Mouse (Mus musculus): ENCODE measurements around the gene Ube2h. TPM values are rescaled to one million over a fixed set of nuclear protein-coding genes. Genes with fewer than 3 reads are reported as not detected.

The Ube2h gene
- polyA plus RNA-seq, 1 experiment = 35.1 TPM

DNA sequence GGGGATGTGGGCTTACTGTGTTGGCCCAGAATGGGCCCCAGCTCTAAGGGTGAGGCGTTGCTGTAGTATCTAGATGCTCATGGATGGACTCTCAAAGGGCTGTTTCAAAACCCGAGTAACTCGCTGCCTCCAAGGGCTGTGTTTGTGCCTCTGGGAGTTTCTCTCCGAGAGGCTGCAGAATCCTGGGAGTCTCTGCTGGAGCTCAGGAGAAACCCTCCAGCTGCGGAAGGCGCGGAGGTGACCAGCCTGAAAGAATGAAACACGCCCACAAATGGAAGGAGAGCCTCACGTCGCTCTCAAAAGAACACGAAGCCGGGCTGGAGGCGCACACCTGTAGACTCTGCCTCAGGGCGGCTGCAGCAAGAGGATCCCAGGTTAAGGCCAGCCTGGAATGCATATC is 127.0 kb downstream of the Ube2h start:
- no peak overlapping the region for H3K4me3 ChIP-seq (replicated peaks; ENCODE audit: control insufficient read depth, low read depth, low read length)
- peaks cover 2% of the 10 kb centered on the region for H3K4me1 ChIP-seq (ENCODE audit: control insufficient read depth, insufficient read depth, low read length)
- no peak overlapping the region for H3K27ac ChIP-seq (ENCODE audit: control insufficient read depth, insufficient read depth, low read depth, low read length, poor library complexity)
- 9% methylated on average over 14 of the region's 14 CpGs for WGBS
- no peak for TF ChIP-seq CTCF (IDR thresholded peaks at IDR 0.05; ENCODE audit: control insufficient read depth, insufficient read depth, low read length)

DNA sequence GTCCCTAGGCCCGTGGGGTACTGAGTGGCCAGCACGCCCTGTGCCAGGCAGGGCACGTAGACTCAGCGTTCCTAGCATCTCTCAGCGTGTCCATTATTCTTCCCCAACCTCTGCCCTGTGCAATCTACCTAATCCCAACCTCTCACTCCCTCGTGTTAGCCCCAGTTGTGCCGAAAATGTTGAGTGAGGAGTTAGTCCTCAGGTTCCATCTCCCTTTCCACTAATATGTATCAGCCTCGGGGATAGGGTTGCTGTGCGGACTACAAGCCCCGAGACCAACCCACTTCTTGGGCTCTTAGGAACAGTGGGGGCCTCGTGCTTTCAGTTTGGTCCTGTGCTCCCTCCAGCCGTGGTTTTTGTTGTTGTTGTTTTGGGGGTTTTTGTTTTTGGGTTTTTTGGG is 127.8 kb downstream of the Ube2h start:
- no peak overlapping the region for H3K4me3 ChIP-seq (replicated peaks; ENCODE audit: control insufficient read depth, low read depth, low read length)
- no peak for TF ChIP-seq POLR2A (IDR thresholded peaks at IDR 0.05; ENCODE audit: borderline replicate concordance, control insufficient read depth, low read depth, low read length)
- H3K27ac ChIP-seq (ENCODE audit: control insufficient read depth, insufficient read depth, low read depth, low read length, poor library complexity) = no peak overlapping the region
- peaks cover 2% of the 10 kb centered on the region for H3K4me1 ChIP-seq (ENCODE audit: control insufficient read depth, insufficient read depth, low read length)
- WGBS = 6% methylated on average over 12 of the region's 12 CpGs

DNA sequence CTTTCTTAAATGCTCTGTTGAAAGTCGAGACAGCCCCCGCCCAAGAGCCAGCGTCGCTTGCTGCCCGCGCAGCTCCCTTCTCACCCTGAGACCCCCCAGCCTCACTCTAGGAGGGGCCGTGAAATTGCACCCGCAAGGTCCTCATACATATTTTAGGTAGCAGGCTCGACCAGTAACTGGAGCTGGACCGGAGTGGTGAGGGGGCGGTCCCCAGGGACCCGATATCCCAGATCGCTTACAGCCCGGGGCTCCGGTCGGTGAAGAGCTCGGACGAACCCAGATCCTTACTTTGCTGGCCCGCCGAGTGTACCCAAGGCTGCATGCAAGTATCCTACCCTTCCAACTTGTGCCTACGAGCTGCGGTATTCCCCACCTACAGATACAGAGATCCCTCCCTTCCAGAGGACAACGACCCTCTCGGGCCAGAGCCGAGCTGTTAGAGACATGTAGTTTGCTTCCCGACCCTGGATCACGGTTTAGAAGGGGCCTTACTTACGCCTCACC is 128.4 kb downstream of the Ube2h start:
- Histone ChIP-seq H3K27ac (ENCODE audit: control insufficient read depth, insufficient read depth, low read depth, low read length, poor library complexity) (no peak overlapping the region; the same call in 1 of the 2 replicates), H3K4me3 (replicated peaks; ENCODE audit: control insufficient read depth, low read depth, low read length) (no peak overlapping the region), H3K4me1 (ENCODE audit: control insufficient read depth, insufficient read depth, low read length) (peaks cover 2% of the 10 kb centered on the region)
- TF ChIP-seq CTCF (IDR thresholded peaks at IDR 0.05; ENCODE audit: control insufficient read depth, insufficient read depth, low read length) (no peak), POLR2A (IDR thresholded peaks at IDR 0.05; ENCODE audit: borderline replicate concordance, control insufficient read depth, low read depth, low read length) (no peak)
- 3% methylated on average over 28 of the region's 28 CpGs for WGBS

GRCm38 (mm10) chr6:30175225-30175917 is 129.0 kb downstream of the Ube2h start:
- H3K4me3 ChIP-seq (replicated peaks; ENCODE audit: control insufficient read depth, low read depth, low read length) = no peak overlapping the region
- 3% methylated on average over 45 of the region's 45 CpGs for WGBS
- H3K4me1 ChIP-seq (ENCODE audit: control insufficient read depth, insufficient read depth, low read length) = peaks cover 2% of the 10 kb centered on the region
- no peak for TF ChIP-seq CTCF (IDR thresholded peaks at IDR 0.05; ENCODE audit: control insufficient read depth, insufficient read depth, low read length)
- no peak overlapping the region; the same call in 1 of the 2 replicates for H3K27ac ChIP-seq (ENCODE audit: control insufficient read depth, insufficient read depth, low read depth, low read length, poor library complexity)

DNA sequence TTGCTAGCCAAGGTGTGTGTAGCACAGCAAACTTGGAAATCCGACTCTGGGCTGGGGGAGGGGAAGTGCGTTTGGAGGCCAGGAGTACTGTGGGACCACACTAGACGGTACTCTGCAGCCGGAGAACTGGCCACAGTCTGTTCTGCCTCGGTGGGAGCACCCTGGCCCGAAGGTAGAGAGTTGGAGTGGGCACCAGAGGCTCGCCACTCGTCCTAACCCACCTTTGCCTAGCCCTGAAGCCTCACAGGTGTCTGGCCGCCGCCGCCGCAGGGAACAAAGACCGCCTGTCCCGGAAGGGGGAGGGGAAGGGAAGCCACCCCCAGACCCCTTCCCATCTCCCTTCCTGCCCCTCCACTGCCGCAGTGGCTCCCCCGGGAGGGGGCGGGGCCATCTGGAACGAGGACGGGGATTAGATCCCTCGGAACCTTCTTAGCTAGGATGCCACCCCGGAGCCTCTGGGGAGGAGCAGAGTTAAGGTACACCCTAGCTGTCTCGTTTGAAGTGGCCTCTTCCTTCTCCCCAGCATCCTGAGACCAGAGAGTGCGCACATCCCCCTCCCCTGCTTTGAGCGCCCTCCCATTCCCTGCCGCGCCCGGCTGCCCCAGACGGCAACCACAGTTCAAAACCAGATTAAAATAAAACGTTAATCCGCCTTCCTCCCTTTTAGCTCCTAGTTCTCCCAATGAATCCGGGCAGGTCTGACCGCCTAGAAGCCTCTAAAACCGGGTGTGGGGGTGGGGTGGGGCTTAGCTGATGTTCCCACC is 129.7 kb downstream of the Ube2h start:
- TF ChIP-seq CTCF (IDR thresholded peaks at IDR 0.05; ENCODE audit: control insufficient read depth, insufficient read depth, low read length) (no peak), POLR2A (IDR thresholded peaks at IDR 0.05; ENCODE audit: borderline replicate concordance, control insufficient read depth, low read depth, low read length) (no peak)
- Histone ChIP-seq H3K27ac (ENCODE audit: control insufficient read depth, insufficient read depth, low read depth, low read length, poor library complexity) (no peak overlapping the region), H3K4me1 (ENCODE audit: control insufficient read depth, insufficient read depth, low read length) (peaks cover 2% of the 10 kb centered on the region), H3K4me3 (replicated peaks; ENCODE audit: control insufficient read depth, low read depth, low read length) (no peak overlapping the region)
- WGBS = 3% methylated on average over 33 of the region's 33 CpGs

DNA sequence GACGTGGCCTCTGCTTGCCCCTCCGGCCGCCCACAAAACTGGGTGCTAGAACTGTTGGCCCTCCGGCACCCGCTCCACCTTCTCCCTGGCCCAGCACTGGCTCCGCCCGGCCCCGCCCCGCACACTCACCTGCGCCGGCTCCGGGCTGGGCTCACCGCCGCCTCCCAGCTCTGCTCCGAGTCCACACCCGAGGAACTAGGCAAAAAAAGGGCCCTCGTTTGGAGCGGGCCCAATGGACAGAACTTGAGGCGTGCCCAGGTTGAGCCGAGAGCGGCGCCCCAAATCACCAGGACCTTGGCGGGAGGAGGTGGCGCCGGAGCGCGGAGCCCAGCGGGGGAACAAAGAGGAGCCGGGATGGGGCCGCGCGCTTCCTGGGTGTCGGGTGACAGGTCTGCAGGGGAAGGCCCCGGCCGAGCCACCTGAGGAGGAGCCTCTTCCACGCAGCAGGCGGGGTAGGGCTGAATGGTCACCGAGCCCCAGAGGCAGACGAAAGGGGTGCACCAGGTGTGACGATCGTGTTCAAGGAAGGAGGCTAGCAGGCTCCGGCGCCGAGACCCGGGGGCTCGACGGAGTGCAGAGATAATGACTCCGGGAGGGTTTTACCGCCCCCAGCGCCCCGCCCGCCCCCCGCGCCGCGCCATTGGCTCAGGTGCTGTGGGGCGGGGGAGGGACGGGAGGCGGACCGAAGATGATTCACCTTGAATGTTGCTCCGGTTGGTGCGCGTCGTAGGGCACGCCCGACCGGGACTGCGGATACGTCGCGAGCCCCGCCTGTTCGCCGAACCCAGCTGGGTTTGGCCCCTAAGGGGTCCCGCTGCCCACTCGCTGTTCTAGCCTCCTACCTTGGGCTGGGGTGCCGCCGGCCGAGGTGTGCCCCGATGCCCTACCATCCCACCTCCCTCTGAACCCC is 130.5 kb downstream of the Ube2h start:
- no peak overlapping the region for H3K27ac ChIP-seq (ENCODE audit: control insufficient read depth, insufficient read depth, low read depth, low read length, poor library complexity)
- WGBS = 4% methylated on average over 73 of the region's 80 CpGs
- peaks cover 2% of the 10 kb centered on the region for H3K4me1 ChIP-seq (ENCODE audit: control insufficient read depth, insufficient read depth, low read length)
- no peak overlapping the region for H3K4me3 ChIP-seq (replicated peaks; ENCODE audit: control insufficient read depth, low read depth, low read length)
- TF ChIP-seq CTCF (IDR thresholded peaks at IDR 0.05; ENCODE audit: control insufficient read depth, insufficient read depth, low read length) (no peak), POLR2A (IDR thresholded peaks at IDR 0.05; ENCODE audit: borderline replicate concordance, control insufficient read depth, low read depth, low read length) (no peak)

DNA sequence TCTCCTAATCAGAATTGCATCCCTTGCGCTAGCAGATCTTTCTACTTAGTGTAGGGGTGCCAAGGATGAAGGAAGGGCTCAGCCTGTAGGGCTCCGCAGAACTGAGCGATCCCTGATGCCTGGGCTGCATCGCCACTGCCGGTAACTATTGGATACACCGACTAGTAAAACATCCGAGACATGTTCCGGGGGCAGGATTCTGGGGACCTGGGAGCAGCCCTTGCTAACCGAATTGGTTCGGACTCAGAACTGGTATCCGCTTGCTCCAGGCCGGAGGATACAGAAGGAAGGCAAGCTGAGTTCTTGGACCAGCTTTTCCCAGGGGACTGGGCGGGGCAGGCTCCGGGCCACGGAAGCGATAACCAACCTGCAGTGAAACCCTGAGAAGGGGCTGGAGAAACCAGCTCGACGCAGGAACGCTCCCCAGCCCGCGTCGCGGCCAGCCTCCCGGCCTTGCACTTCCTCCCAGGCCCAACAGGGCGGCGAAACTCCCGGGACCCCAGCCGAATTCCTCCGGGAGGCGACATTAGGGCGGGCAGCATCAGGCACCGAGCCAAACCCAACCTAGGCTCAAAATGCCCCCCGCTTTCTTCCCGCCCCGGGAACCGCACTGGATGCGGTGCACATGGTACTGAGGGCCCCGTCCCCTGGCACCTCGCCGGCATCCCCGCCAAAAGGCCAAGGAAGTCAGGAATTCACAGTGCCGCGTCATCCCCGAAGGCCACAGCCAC is 131.4 kb downstream of the Ube2h start:
- TF ChIP-seq CTCF (IDR thresholded peaks at IDR 0.05; ENCODE audit: control insufficient read depth, insufficient read depth, low read length) (no peak), POLR2A (IDR thresholded peaks at IDR 0.05; ENCODE audit: borderline replicate concordance, control insufficient read depth, low read depth, low read length) (no peak)
- Histone ChIP-seq H3K27ac (ENCODE audit: control insufficient read depth, insufficient read depth, low read depth, low read length, poor library complexity) (no peak overlapping the region; the same call in 1 of the 2 replicates), H3K4me3 (replicated peaks; ENCODE audit: control insufficient read depth, low read depth, low read length) (no peak overlapping the region), H3K4me1 (ENCODE audit: control insufficient read depth, insufficient read depth, low read length) (peaks cover 2% of the 10 kb centered on the region)
- WGBS = 5% methylated on average over 44 of the region's 44 CpGs
